Comparison of ENCODE assay signal across 12 mouse cellular contexts in genomic region chr7:28949298-28949697, GRCm38 (mm10). TPM values are rescaled to one million over a fixed set of nuclear protein-coding genes. Genes with fewer than 3 reads are reported as not detected.
DNase-seq lines count a peak whose midpoint lies in the region; ATAC-seq lines count a peak whose summit lies in the region.
"Had no signal": no experiment of that assay in that cellular context is flagged by ENCODE, and none has a peak within 500 bp of the region (broad histone marks: within the 10 kb centered on the region; RNA-seq: fewer than 3 reads in every experiment).

No protein-coding gene starts in this region.

- H3K36me3 ChIP-seq in heart, embryonic 13.5 days, result peaks cover 25% of the 10 kb centered on the region
- peaks cover 48% of the 10 kb centered on the region for H3K36me3 ChIP-seq in liver, embryonic 13.5 days
- H3K36me3 ChIP-seq in liver, embryonic 11.5 days (ENCODE audit: control insufficient read depth, insufficient read depth, low read length), result no peaks in the 10 kb centered on the region; the same call in 1 of the 2 replicates
- 0 out of 2 replicates have a peak, but pooled peaks cover 13% of the 10 kb centered on the region for H3K36me3 ChIP-seq in intestine, embryonic 14.5 days (ENCODE audit: control insufficient read depth, insufficient read depth, low read length)
- no peaks in the 10 kb centered on the region for H3K36me3 ChIP-seq in stomach, embryonic 15.5 days

- no peak for DNase-seq in heart, adult 8-10 months (ENCODE audit: low spot score)
- DNase-seq in liver, embryonic 13.5 days, result no peak
- no peak for DNase-seq in liver, embryonic 11.5 days (ENCODE audit: low spot score)
- no peak for DNase-seq in intestine, embryonic 14.5 days (ENCODE audit: low spot score)
- no peak for DNase-seq in adrenal gland, adult 2 months
- DNase-seq in adrenal gland, postnatal 14 days, result no peak
- DNase-seq: adrenal gland, postnatal 36 days; cerebellum, adult 11-12 months; embryo, embryonic 11 days had no signal

- peak overlapping the region; percentile 99 for H3K27ac ChIP-seq in heart, embryonic 13.5 days (replicated peaks)
- 0 out of 2 replicates have a peak overlapping the region, but pooled peaks have one; percentile 15 for H3K27ac ChIP-seq in liver, embryonic 13.5 days
- no peak overlapping the region for H3K27ac ChIP-seq in liver, embryonic 11.5 days (ENCODE audit: low read depth, low read length)
- H3K27ac ChIP-seq in intestine, embryonic 14.5 days (ENCODE audit: low read depth), result 0 out of 2 replicates have a peak overlapping the region, but pooled peaks have one; percentile 8
- peak overlapping the region; percentile 64 for H3K27ac ChIP-seq in stomach, embryonic 15.5 days

- WGBS in heart, embryonic 13.5 days, result 60% methylated on average over 2 of the region's 2 CpGs
- 71% methylated on average over 2 of the region's 2 CpGs for WGBS in liver, embryonic 13.5 days (ENCODE audit: insufficient replicate concordance)
- WGBS in liver, embryonic 11.5 days, result 74% methylated on average over 2 of the region's 2 CpGs
- WGBS in intestine, embryonic 14.5 days, result 75% methylated on average over 2 of the region's 2 CpGs
- WGBS in stomach, embryonic 15.5 days, result 61% methylated on average over 2 of the region's 2 CpGs

- peak overlapping the region; percentile 71 for H3K9ac ChIP-seq in heart, embryonic 13.5 days
- no peak overlapping the region for H3K9ac ChIP-seq in liver, embryonic 13.5 days
- no peak overlapping the region for H3K9ac ChIP-seq in liver, embryonic 11.5 days (ENCODE audit: low read depth, low read length)
- H3K9ac ChIP-seq in intestine, embryonic 14.5 days (ENCODE audit: low read length), result no peak overlapping the region
- H3K9ac ChIP-seq in stomach, embryonic 15.5 days, result no peak overlapping the region

- H3K27me3 ChIP-seq in heart, embryonic 13.5 days (replicated peaks), result no peaks in the 10 kb centered on the region
- H3K27me3 ChIP-seq in liver, embryonic 13.5 days, result no peaks in the 10 kb centered on the region
- H3K27me3 ChIP-seq in liver, embryonic 11.5 days (replicated peaks; ENCODE audit: control insufficient read depth, insufficient read depth, low read length), result no peaks in the 10 kb centered on the region
- H3K27me3 ChIP-seq in intestine, embryonic 14.5 days (replicated peaks; ENCODE audit: control insufficient read depth, insufficient read depth, low read length), result no peaks in the 10 kb centered on the region
- H3K27me3 ChIP-seq in stomach, embryonic 15.5 days (replicated peaks), result no peaks in the 10 kb centered on the region
- H3K27me3 ChIP-seq: Patski had no signal

- 0 out of 2 replicates have a peak overlapping the region, but pooled peaks have one; percentile 1 for H3K4me2 ChIP-seq in heart, embryonic 13.5 days
- no peak overlapping the region for H3K4me2 ChIP-seq in liver, embryonic 13.5 days
- H3K4me2 ChIP-seq in liver, embryonic 11.5 days, result no peak overlapping the region
- H3K4me2 ChIP-seq in intestine, embryonic 14.5 days (ENCODE audit: low read length), result no peak overlapping the region
- no peak overlapping the region; the same call in 1 of the 2 replicates for H3K4me2 ChIP-seq in stomach, embryonic 15.5 days

- no peak overlapping the region for H3K4me3 ChIP-seq in heart, embryonic 13.5 days
- no peak overlapping the region for H3K4me3 ChIP-seq in liver, embryonic 13.5 days (replicated peaks)
- H3K4me3 ChIP-seq in liver, embryonic 11.5 days (ENCODE audit: low read depth, low read length), result no peak overlapping the region
- H3K4me3 ChIP-seq in intestine, embryonic 14.5 days (ENCODE audit: low read depth, low read length), result no peak overlapping the region
- no peak overlapping the region for H3K4me3 ChIP-seq in stomach, embryonic 15.5 days (replicated peaks)

- ATAC-seq in heart, embryonic 13.5 days (ENCODE audit: extremely low read depth, insufficient number of reproducible peaks, low FRiP score, low TSS enrichment), result no peak
- ATAC-seq in liver, embryonic 13.5 days (ENCODE audit: low read depth), result no peak
- ATAC-seq in liver, embryonic 11.5 days (replicated peaks; ENCODE audit: low FRiP score), result no peak
- no peak for ATAC-seq in intestine, embryonic 14.5 days (replicated peaks; ENCODE audit: low FRiP score, low TSS enrichment, low read depth)
- no peak for ATAC-seq in stomach, embryonic 15.5 days (ENCODE audit: insufficient read depth, low FRiP score, low read depth)
- ATAC-seq: Patski had no signal

- H3K9me3 ChIP-seq in heart, embryonic 13.5 days, result no peaks in the 10 kb centered on the region
- no peaks in the 10 kb centered on the region for H3K9me3 ChIP-seq in liver, embryonic 13.5 days (replicated peaks)
- no peaks in the 10 kb centered on the region for H3K9me3 ChIP-seq in liver, embryonic 11.5 days (ENCODE audit: control insufficient read depth, low read length)
- no peaks in the 10 kb centered on the region for H3K9me3 ChIP-seq in intestine, embryonic 14.5 days (ENCODE audit: control insufficient read depth, low read length)
- H3K9me3 ChIP-seq in stomach, embryonic 15.5 days, result no peaks in the 10 kb centered on the region

- H3K4me1 ChIP-seq in heart, embryonic 13.5 days, result peaks cover 100% of the 10 kb centered on the region
- peaks cover 100% of the 10 kb centered on the region for H3K4me1 ChIP-seq in liver, embryonic 13.5 days (replicated peaks)
- H3K4me1 ChIP-seq in liver, embryonic 11.5 days (replicated peaks; ENCODE audit: control insufficient read depth, insufficient read depth, low read length), result peaks cover 72% of the 10 kb centered on the region
- peaks cover 87% of the 10 kb centered on the region for H3K4me1 ChIP-seq in intestine, embryonic 14.5 days (replicated peaks; ENCODE audit: control insufficient read depth, insufficient read depth, low read length)
- peaks cover 74% of the 10 kb centered on the region for H3K4me1 ChIP-seq in stomach, embryonic 15.5 days

RNA-seq across cellular contexts. Expression of gene Actn4, which starts 12.8 kb away (rescaled TPM):
- 259 and 266 TPM in 2 replicates for polyA plus RNA-seq in heart, embryonic 13.5 days (2015; fragmentation: Nextera tagmentation; extraction: Ambion mirVana)
- 10 to 100 TPM; 57.8 to 82.0 (median 75.8) TPM for total RNA-seq in heart, adult 8-10 months (2022)
- 116 and 131 TPM in 2 replicates for polyA plus RNA-seq in liver, embryonic 13.5 days (2015; fragmentation: Nextera tagmentation; extraction: Ambion mirVana)
- 191 and 209 TPM in 2 replicates for polyA plus RNA-seq in liver, embryonic 11.5 days (2014; fragmentation: Nextera tagmentation; extraction: Ambion mirVana)
- 298 and 300 TPM in 2 replicates for polyA plus RNA-seq in intestine, embryonic 14.5 days (2014; fragmentation: Nextera tagmentation; extraction: Ambion mirVana)
- polyA plus RNA-seq in stomach, embryonic 15.5 days (2015; fragmentation: Nextera tagmentation; extraction: Ambion mirVana), result 319 and 341 TPM in 2 replicates
- 100 to 1,000 TPM; 247 to 264 TPM for total RNA-seq in adrenal gland, adult 2 months (2021)
- polyA plus RNA-seq in adrenal gland, adult 2 months (2012; rRNA removed), result 301 and 316 TPM in 2 replicates
- 271 and 282 TPM in 2 replicates for total RNA-seq in adrenal gland, postnatal 14 days (2021)

RNA-seq across cellular contexts. Expression of gene Eif3k, which starts 32.4 kb away (rescaled TPM):
- 257 and 300 TPM in 2 replicates for polyA plus RNA-seq in heart, embryonic 13.5 days (2015; fragmentation: Nextera tagmentation; extraction: Ambion mirVana)
- total RNA-seq in heart, adult 8-10 months (2022), result 100 to 1,000 TPM; 152 to 167 (median 158) TPM
- polyA plus RNA-seq in liver, embryonic 13.5 days (2015; fragmentation: Nextera tagmentation; extraction: Ambion mirVana), result 294 and 308 TPM in 2 replicates
- polyA plus RNA-seq in liver, embryonic 11.5 days (2014; fragmentation: Nextera tagmentation; extraction: Ambion mirVana), result 421 and 425 TPM in 2 replicates
- polyA plus RNA-seq in intestine, embryonic 14.5 days (2014; fragmentation: Nextera tagmentation; extraction: Ambion mirVana), result 444 and 452 TPM in 2 replicates
- 370 and 373 TPM in 2 replicates for polyA plus RNA-seq in stomach, embryonic 15.5 days (2015; fragmentation: Nextera tagmentation; extraction: Ambion mirVana)
- 100 to 1,000 TPM; 259 to 280 TPM for total RNA-seq in adrenal gland, adult 2 months (2021)
- 118 and 138 TPM in 2 replicates for polyA plus RNA-seq in adrenal gland, adult 2 months (2012; rRNA removed)
- total RNA-seq in adrenal gland, postnatal 14 days (2021), result 233 and 240 TPM in 2 replicates

RNA-seq across cellular contexts. Expression of gene Map4k1, which starts 32.6 kb away (rescaled TPM):
- polyA plus RNA-seq in heart, embryonic 13.5 days (2015; fragmentation: Nextera tagmentation; extraction: Ambion mirVana), result 3.4 and 5.3 TPM in 2 replicates
- 1 to 10 TPM in 1 of 4 experiments, under 1 TPM in 3; 0.50 to 1.1 (median 0.74) TPM for total RNA-seq in heart, adult 8-10 months (2022)
- 27.4 and 29.1 TPM in 2 replicates for polyA plus RNA-seq in liver, embryonic 13.5 days (2015; fragmentation: Nextera tagmentation; extraction: Ambion mirVana)
- 50.7 and 53.2 TPM in 2 replicates for polyA plus RNA-seq in liver, embryonic 11.5 days (2014; fragmentation: Nextera tagmentation; extraction: Ambion mirVana)
- 10.0 and 11.6 TPM in 2 replicates for polyA plus RNA-seq in intestine, embryonic 14.5 days (2014; fragmentation: Nextera tagmentation; extraction: Ambion mirVana)
- 7.8 and 9.3 TPM in 2 replicates for polyA plus RNA-seq in stomach, embryonic 15.5 days (2015; fragmentation: Nextera tagmentation; extraction: Ambion mirVana)
- total RNA-seq in adrenal gland, adult 2 months (2021), result 1 to 10 TPM in 1 of 2 experiments, under 1 TPM in 1; 0.37 to 1.3 TPM
- 2.2 TPM in 2 replicates for polyA plus RNA-seq in adrenal gland, adult 2 months (2012; rRNA removed)
- total RNA-seq in adrenal gland, postnatal 14 days (2021), result 1.8 and 7.9 TPM in 2 replicates
